Mouse (Mus musculus) stomach, postnatal 0 days (tissue): ENCODE results near the gene Polr2e. TPM values are rescaled to one million over a fixed set of nuclear protein-coding genes. Genes with fewer than 3 reads are reported as not detected.
A peak's percentile ranks its signal among the peaks of the same experiment; 100 is the strongest.

Experiments
- ATAC-seq: fragments of 200-750 bp; cut with Nextera tagmentation; 2 replicates; pipeline ENCODE4 v1.8.0; 2017; ENCODE audit not compliant: low FRiP score, low TSS enrichment
- DNase-seq: peaks from one replicate; pipeline ENCODE4 v3.0.0-alpha.2; 2016; ENCODE audit warnings: low spot score
- H3K27ac ChIP-seq: fragments of 300-500 bp; sonication (generic); replicated peaks from 2 replicates; pipeline ENCODE4 v1.5.1; 2014; ENCODE audit warnings: mild to moderate bottlenecking, control low read depth
- H3K27me3 ChIP-seq: fragments of 300-500 bp; sonication (generic); 2 replicates; pipeline ENCODE4 v1.6.1; 2014; ENCODE audit warnings: low read length; ENCODE audit not compliant: control insufficient read depth, insufficient read depth
- H3K36me3 ChIP-seq: fragments of 300-500 bp; sonication (generic); 2 replicates; pipeline ENCODE4 v1.6.1; 2014; ENCODE audit warnings: low read length, mixed read lengths; ENCODE audit not compliant: control insufficient read depth, insufficient read depth
- H3K4me1 ChIP-seq: fragments of 300-500 bp; sonication (generic); replicated peaks from 2 replicates; pipeline ENCODE4 v1.6.1; 2014; ENCODE audit warnings: antibody characterized with exemption; ENCODE audit not compliant: control insufficient read depth, insufficient read depth
- H3K4me2 ChIP-seq: fragments of 300-500 bp; sonication (generic); replicated peaks from 2 replicates; pipeline ENCODE4 v1.6.1; 2014; ENCODE audit warnings: low read depth, mild to moderate bottlenecking, control low read depth, moderate library complexity
- H3K4me3 ChIP-seq: fragments of 300-500 bp; sonication (generic); 2 replicates; pipeline ENCODE4 v1.5.1; 2014; ENCODE audit warnings: low read depth, low read length, control low read depth
- H3K9ac ChIP-seq: fragments of 300-500 bp; sonication (generic); 2 replicates; pipeline ENCODE4 v1.6.1; 2014; ENCODE audit warnings: mild to moderate bottlenecking, low read length, control low read depth, mixed read lengths
- H3K9me3 ChIP-seq: fragments of 300-500 bp; sonication (generic); 2 replicates; pipeline ENCODE4 v1.6.1; 2016; ENCODE audit warnings: low read length; ENCODE audit not compliant: control insufficient read depth
- CTCF ChIP-seq: IDR thresholded peaks from 2 replicates; pipeline ENCODE4 v1.5.1; 2016; ENCODE audit warnings: antibody characterized with exemption, low read depth, mild to moderate bottlenecking, moderate library complexity
- EP300 ChIP-seq: optimal IDR thresholded peaks from 2 replicates; pipeline ENCODE3; 2016; ENCODE audit warnings: antibody characterized with exemption
- WGBS: fragments of 180-500 bp; shearing (Covaris S2); extraction: QIAGEN DNeasy Blood & Tissue Kit; methylation state at CpG from one replicate; pipeline ENCODE4 v1.1.7; 2014; 5-methylcytosine and 5-hydroxymethylcytosine counted together
- polyA plus RNA-seq: library from polyadenylated mRNA; unstranded; fragments of >200 nt; fragmentation: Nextera tagmentation; extraction: Ambion mirVana; gene quantifications from 2 replicates; pipeline ENCODE4 v1.2.1, GENCODE M21; 2015

The Polr2e gene
- polyA plus RNA-seq, 1 experiment from 2014 or later, result 122 TPM

GRCm38 (mm10) chr10:80030191-80030590 is 9.4 kb downstream of the Polr2e start:
- ATAC-seq, result no peak
- peaks cover 10% of the 10 kb centered on the region; the same call in 1 of the 2 replicates for H3K4me1 ChIP-seq
- H3K27ac ChIP-seq, result no peak overlapping the region
- no peak for TF ChIP-seq EP300
- H3K9ac ChIP-seq, result no peak overlapping the region
- no peak for DNase-seq
- H3K4me3 ChIP-seq, result no peak overlapping the region
- no peak overlapping the region for H3K4me2 ChIP-seq
- WGBS, result 93% methylated on average over 9 of the region's 9 CpGs
- peaks cover 1% of the 10 kb centered on the region; the same call in 1 of the 2 replicates for H3K36me3 ChIP-seq
- H3K9me3 ChIP-seq, result no peaks in the 10 kb centered on the region
- H3K27me3 ChIP-seq, result no peaks in the 10 kb centered on the region

GRCm38 (mm10) chr10:80028521-80028846 is 11.1 kb downstream of the Polr2e start:
- Histone ChIP-seq H3K4me2 (no peak overlapping the region), H3K4me1 (peaks cover 8% of the 10 kb centered on the region; the same call in 1 of the 2 replicates), H3K27ac (no peak overlapping the region), H3K36me3 (no peaks in the 10 kb centered on the region), H3K27me3 (no peaks in the 10 kb centered on the region), H3K9ac (no peak overlapping the region), H3K4me3 (no peak overlapping the region), H3K9me3 (no peaks in the 10 kb centered on the region)
- DNase-seq, result no peak
- WGBS, result 90% methylated on average over 13 of the region's 13 CpGs
- ATAC-seq, result no peak
- no peak for TF ChIP-seq CTCF
- no peak for TF ChIP-seq EP300

- 66% methylated on average over 20 of the region's 20 CpGs for WGBS
Observed at GRCm38 (mm10) chr10:80027681-80028520, 11.7 kb downstream of the Polr2e start.

DNA sequence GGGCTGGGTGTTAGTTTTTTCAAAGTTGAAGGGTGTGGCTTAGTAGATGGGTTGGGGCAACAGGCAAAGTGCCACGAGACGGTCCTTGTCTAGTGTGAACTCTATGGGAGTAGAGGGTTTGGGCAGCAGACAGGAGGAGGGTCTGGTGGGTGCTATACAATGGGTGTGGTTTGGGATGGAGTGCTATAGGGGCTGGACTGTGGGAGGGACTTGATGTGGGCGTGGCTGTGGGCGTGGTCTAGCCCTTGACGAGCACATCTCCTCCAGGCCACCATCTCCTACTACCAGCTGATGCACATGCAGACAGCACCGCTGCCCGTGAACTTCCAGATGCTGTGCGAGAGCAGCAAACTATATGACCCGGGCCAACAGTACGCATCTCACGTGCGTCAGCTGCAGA is 13.7 kb downstream of the Polr2e start:
- ATAC-seq, result peak; percentile 4; the same call in 1 of the 2 replicates
- no peak for TF ChIP-seq EP300
- no peak for TF ChIP-seq CTCF
- no peaks in the 10 kb centered on the region for H3K4me1 ChIP-seq
- no peaks in the 10 kb centered on the region for H3K27me3 ChIP-seq
- DNase-seq, result no peak
- no peak overlapping the region for H3K27ac ChIP-seq
- no peak overlapping the region for H3K4me3 ChIP-seq
- no peak overlapping the region for H3K9ac ChIP-seq
- no peaks in the 10 kb centered on the region for H3K36me3 ChIP-seq
- WGBS, result 51% methylated on average over 12 of the region's 12 CpGs
- H3K4me2 ChIP-seq, result no peak overlapping the region
- no peaks in the 10 kb centered on the region for H3K9me3 ChIP-seq

More at GRCm38 (mm10) chr10:80027681-80028520, 11.7 kb downstream of the Polr2e start:
- Histone ChIP-seq H3K4me3 (no peak overlapping the region), H3K4me2 (no peak overlapping the region), H3K9ac (no peak overlapping the region), H3K9me3 (no peaks in the 10 kb centered on the region), H3K27me3 (no peaks in the 10 kb centered on the region), H3K4me1 (peaks cover 3% of the 10 kb centered on the region; the same call in 1 of the 2 replicates), H3K36me3 (no peaks in the 10 kb centered on the region), H3K27ac (no peak overlapping the region)
- TF ChIP-seq EP300 (no peak), CTCF (no peak)
- ATAC-seq (0 out of 2 replicates have a peak, but pooled peaks have one; percentile 10), DNase-seq (peak; percentile 59)

- H3K4me2 ChIP-seq, result no peak overlapping the region
- H3K9me3 ChIP-seq, result no peaks in the 10 kb centered on the region
- H3K27ac ChIP-seq, result no peak overlapping the region
- no peaks in the 10 kb centered on the region for H3K4me1 ChIP-seq
- no peaks in the 10 kb centered on the region for H3K36me3 ChIP-seq
- 65% methylated on average over 10 of the region's 10 CpGs for WGBS
- DNase-seq (no peak), ATAC-seq (0 out of 2 replicates have a peak, but pooled peaks have one; percentile 1)
- H3K9ac ChIP-seq, result no peak overlapping the region
- no peak overlapping the region for H3K4me3 ChIP-seq
- TF ChIP-seq EP300 (no peak), CTCF (no peak)
- H3K27me3 ChIP-seq, result no peaks in the 10 kb centered on the region
Observed at GRCm38 (mm10) chr10:80025463-80025862, 14.1 kb downstream of the Polr2e start.

DNA sequence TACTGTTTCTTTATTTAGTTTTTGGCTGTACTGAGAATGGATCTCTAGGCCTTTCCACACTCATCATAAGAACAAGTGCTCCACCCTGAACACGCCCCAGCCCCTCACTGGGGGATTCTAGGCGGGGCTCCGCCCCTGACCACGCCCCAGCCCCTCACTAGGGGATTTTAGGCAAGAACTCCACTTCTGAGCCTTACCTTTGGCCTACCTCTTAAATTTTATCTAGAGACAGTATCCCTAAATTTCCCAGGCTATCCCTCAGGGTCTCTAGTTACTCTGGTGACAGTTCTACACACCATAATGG is 14.6 kb downstream of the Polr2e start:
- H3K27ac ChIP-seq, result peak overlapping the region; percentile 56; the same call in 1 of the 2 replicates
- no peak overlapping the region for H3K4me3 ChIP-seq
- ATAC-seq, result no peak
- H3K27me3 ChIP-seq, result no peaks in the 10 kb centered on the region
- H3K36me3 ChIP-seq, result no peaks in the 10 kb centered on the region
- TF ChIP-seq CTCF, result no peak
- TF ChIP-seq EP300, result no peak
- WGBS, result 54% methylated on average over 4 of the region's 4 CpGs
- H3K9me3 ChIP-seq, result no peaks in the 10 kb centered on the region
- H3K4me2 ChIP-seq, result no peak overlapping the region
- H3K4me1 ChIP-seq, result no peaks in the 10 kb centered on the region
- DNase-seq, result no peak
- H3K9ac ChIP-seq, result no peak overlapping the region
